Mouse (Mus musculus): ENCODE measurements at regions not wholly inside any gene's neighbourhood (a gene's known extent, or its start where the extent isn't known, plus 50 kb on each side); places are given as distances from the start of the nearest gene placed in this dataset.

DNA sequence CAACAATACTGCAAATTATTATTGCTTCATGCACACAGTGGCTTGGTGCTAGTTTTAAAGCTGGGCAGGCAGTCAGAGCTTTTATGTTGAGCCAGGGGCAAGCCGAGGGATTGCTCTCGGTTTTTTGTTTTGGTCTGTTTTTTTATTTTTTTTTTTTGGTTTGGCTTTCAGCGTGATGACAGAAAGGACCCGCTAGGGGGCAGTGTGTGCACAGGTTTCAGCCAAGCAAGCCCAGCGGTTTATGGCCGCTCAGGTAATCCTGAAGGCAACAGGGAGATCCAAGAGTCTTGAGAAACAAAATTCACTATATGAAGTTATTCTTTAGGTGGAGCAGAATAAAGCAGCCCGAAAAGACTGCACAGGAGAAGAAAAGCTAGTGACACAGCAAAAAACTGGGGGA is 261.6 kb upstream of the Pard3b start:
- no peak for TF ChIP-seq GATA1 (IDR thresholded peaks at IDR 0.05; ENCODE audit: borderline replicate concordance, low read length)
- TF ChIP-seq FLI1 (IDR thresholded peaks at IDR 0.05; ENCODE audit: low read length): no peak

All from megakaryocyte, embryonic 14.5 days (primary cell).